Mouse (Mus musculus) C2C12 (cell line): ENCODE measurements around the gene Ntpcr.

Source experiments
- CEBPB ChIP-seq: IDR thresholded peaks from one replicate; pipeline ENCODE4 v1.6.1; 2011; ENCODE audit warnings: low read depth, mild to moderate bottlenecking, control low read depth, moderate library complexity
- CTCF ChIP-seq: IDR thresholded peaks from one replicate; pipeline ENCODE4 v1.5.1; 2011; ENCODE audit not compliant: control insufficient read depth, insufficient read depth, insufficient read length
- FOSL1 ChIP-seq: IDR thresholded peaks from one replicate; pipeline ENCODE4 v1.8.0; 2011; ENCODE audit warnings: mild to moderate bottlenecking, low read length; ENCODE audit not compliant: poor library complexity, insufficient read depth, severe bottlenecking
- MAX ChIP-seq: IDR thresholded peaks from one replicate; pipeline ENCODE4 v1.6.1; 2011; ENCODE audit warnings: mild to moderate bottlenecking, control low read depth
- MYOD1 ChIP-seq: IDR thresholded peaks from one replicate; pipeline ENCODE4 v1.6.1; 2011; ENCODE audit warnings: low read depth; ENCODE audit not compliant: control insufficient read depth, insufficient read length
- MYOG ChIP-seq: IDR thresholded peaks from one replicate; pipeline ENCODE4 v1.6.1; 2011; ENCODE audit not compliant: control insufficient read depth, insufficient read length; ENCODE audit errors: extremely low read depth
- USF1 ChIP-seq: IDR thresholded peaks from one replicate; pipeline ENCODE4 v1.6.1; 2011; ENCODE audit warnings: low read depth, mild to moderate bottlenecking, control low read depth, moderate library complexity

DNA sequence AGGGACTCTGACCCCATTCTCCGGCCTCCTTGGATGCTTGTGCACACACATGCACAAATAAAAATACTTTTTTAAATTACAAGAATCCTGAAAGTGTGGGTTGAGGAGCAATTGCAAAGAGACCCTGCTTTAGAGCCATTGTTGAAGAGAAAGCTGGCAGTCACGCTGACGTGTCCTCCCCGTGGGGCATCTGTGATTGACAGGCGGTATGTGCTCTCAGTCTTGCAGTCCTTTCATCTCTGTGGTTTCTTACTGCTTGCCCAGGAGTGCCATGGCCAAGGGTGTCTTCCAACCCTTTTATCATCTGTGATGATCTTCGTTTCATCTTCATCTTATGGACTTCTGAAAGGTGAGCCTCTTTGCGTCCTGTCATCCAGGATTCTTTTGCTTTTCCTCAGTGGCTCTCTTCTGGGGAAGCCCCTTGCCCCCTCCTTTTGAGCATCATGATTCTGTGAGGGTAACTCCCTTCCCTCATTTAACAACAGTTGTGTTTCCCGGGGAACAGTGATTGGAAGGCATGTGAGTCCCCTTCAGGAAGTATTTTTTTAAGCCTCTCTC, 48.8 kb upstream of the Ntpcr start:
- TF ChIP-seq CTCF (no peak), USF1 (no peak), MYOG (no peak), MAX (no peak), MYOD1 (no peak), CEBPB (no peak), FOSL1 (no peak)
